Mouse (Mus musculus) liver, embryonic 16.5 days (tissue): Measurements from ENCODE around the gene Rundc3b. TPM values are rescaled to one million over a fixed set of nuclear protein-coding genes. Genes with fewer than 3 reads are reported as not detected.
A peak's percentile ranks its signal among the peaks of the same experiment; 100 is the strongest.

Experiments
- ATAC-seq: fragments of 200-750 bp; cut with Nextera tagmentation; 2 replicates; pipeline ENCODE4 v1.8.0; 2017; ENCODE audit warnings: low read depth, mild to moderate bottlenecking, moderate number of reproducible peaks, moderate library complexity
- H3K27ac ChIP-seq: fragments of 300-500 bp; sonication (generic); 2 replicates; pipeline ENCODE4 v1.5.1; 2014; ENCODE audit warnings: mild to moderate bottlenecking, low read length
- H3K27me3 ChIP-seq: fragments of 300-500 bp; sonication (generic); 2 replicates; pipeline ENCODE4 v1.6.1; 2014; ENCODE audit warnings: low read depth, low read length, mixed read lengths; ENCODE audit not compliant: control insufficient read depth, insufficient read depth
- H3K36me3 ChIP-seq: fragments of 300-500 bp; sonication (generic); 2 replicates; pipeline ENCODE4 v1.6.1; 2014; ENCODE audit warnings: mild to moderate bottlenecking; ENCODE audit not compliant: control insufficient read depth, insufficient read depth
- H3K4me1 ChIP-seq: fragments of 300-500 bp; sonication (generic); 2 replicates; pipeline ENCODE4 v1.6.1; 2014; ENCODE audit warnings: low read depth, low read length, mixed read lengths; ENCODE audit not compliant: control insufficient read depth
- H3K4me2 ChIP-seq: fragments of 300-500 bp; sonication (generic); 2 replicates; pipeline ENCODE4 v1.6.1; 2014; ENCODE audit warnings: low read depth, low read length, mixed read lengths
- H3K4me3 ChIP-seq: fragments of 300-500 bp; sonication (generic); 2 replicates; pipeline ENCODE4 v1.5.1; 2014; ENCODE audit warnings: low read depth, mild to moderate bottlenecking, low read length
- H3K9ac ChIP-seq: fragments of 300-500 bp; sonication (generic); 2 replicates; pipeline ENCODE4 v1.6.1; 2014; ENCODE audit warnings: low read depth, low read length
- H3K9me3 ChIP-seq: fragments of 300-500 bp; sonication (generic); replicated peaks from 2 replicates; pipeline ENCODE4 v1.6.1; 2016; ENCODE audit warnings: low read length; ENCODE audit not compliant: control insufficient read depth
- WGBS: fragments of 180-500 bp; shearing (Covaris S2); extraction: QIAGEN DNeasy Blood & Tissue Kit; methylation state at CpG from one replicate; pipeline ENCODE4 v1.1.7; 2014; ENCODE audit not compliant: insufficient replicate concordance; 5-methylcytosine and 5-hydroxymethylcytosine counted together
- polyA plus RNA-seq: library from polyadenylated mRNA; unstranded; fragments of >200 nt; fragmentation: Nextera tagmentation; extraction: Ambion mirVana; gene quantifications from 2 replicates; pipeline ENCODE4 v1.2.1, GENCODE M21; 2015

The Rundc3b gene
- polyA plus RNA-seq, 1 experiment from 2014 or later: 0.12 TPM

- H3K4me1 ChIP-seq: no peaks in the 10 kb centered on the region
- no peak overlapping the region for H3K4me2 ChIP-seq
- no peaks in the 10 kb centered on the region for H3K36me3 ChIP-seq
- H3K4me3 ChIP-seq: no peak overlapping the region
- no peak overlapping the region for H3K9ac ChIP-seq
- no peaks in the 10 kb centered on the region for H3K9me3 ChIP-seq
- no peak overlapping the region for H3K27ac ChIP-seq
- WGBS: 48% methylated on average over 4 of the region's 4 CpGs
- ATAC-seq: no peak
- H3K27me3 ChIP-seq: no peaks in the 10 kb centered on the region
Observed at GRCm38 (mm10) chr5:8648300-8648699, 25.5 kb upstream of the Rundc3b start.

- Histone ChIP-seq H3K4me3 (no peak overlapping the region), H3K27me3 (no peaks in the 10 kb centered on the region), H3K4me2 (no peak overlapping the region), H3K36me3 (no peaks in the 10 kb centered on the region), H3K9me3 (no peaks in the 10 kb centered on the region), H3K4me1 (no peaks in the 10 kb centered on the region), H3K27ac (no peak overlapping the region), H3K9ac (no peak overlapping the region)
- no peak for ATAC-seq
Observed at GRCm38 (mm10) chr5:8634489-8634975, 11.8 kb upstream of the Rundc3b start.

GRCm38 (mm10) chr5:8632901-8633300, 10.1 kb upstream of the Rundc3b start:
- Histone ChIP-seq H3K4me1 (no peaks in the 10 kb centered on the region), H3K9ac (no peak overlapping the region), H3K27ac (no peak overlapping the region), H3K4me3 (no peak overlapping the region), H3K36me3 (no peaks in the 10 kb centered on the region), H3K27me3 (no peaks in the 10 kb centered on the region), H3K9me3 (no peaks in the 10 kb centered on the region), H3K4me2 (no peak overlapping the region)
- ATAC-seq: no peak
- 59% methylated on average over 3 of the region's 3 CpGs for WGBS

- no peaks in the 10 kb centered on the region for H3K36me3 ChIP-seq
- no peaks in the 10 kb centered on the region; the same call in 1 of the 2 replicates for H3K4me1 ChIP-seq
- no peak overlapping the region for H3K27ac ChIP-seq
- H3K27me3 ChIP-seq: peaks cover 17% of the 10 kb centered on the region
- H3K4me3 ChIP-seq: peak overlapping the region; percentile 65
- no peaks in the 10 kb centered on the region for H3K9me3 ChIP-seq
- ATAC-seq: peak; percentile 31; the same call in 1 of the 2 replicates
- under 1% methylated on average over 35 of the region's 49 CpGs for WGBS
- peak overlapping the region; percentile 90 for H3K4me2 ChIP-seq
- peak overlapping the region; percentile 50; the same call in 1 of the 2 replicates for H3K9ac ChIP-seq
Observed at GRCm38 (mm10) chr5:8622071-8622595, 619 bp downstream of the Rundc3b start.

- Histone ChIP-seq H3K9me3 (no peaks in the 10 kb centered on the region), H3K4me1 (no peaks in the 10 kb centered on the region), H3K4me2 (no peak overlapping the region), H3K4me3 (no peak overlapping the region), H3K36me3 (no peaks in the 10 kb centered on the region), H3K9ac (no peak overlapping the region), H3K27me3 (no peaks in the 10 kb centered on the region), H3K27ac (no peak overlapping the region)
- 48% methylated on average over 3 of the region's 3 CpGs for WGBS
- ATAC-seq: no peak
Observed at GRCm38 (mm10) chr5:8571118-8571517, 51.6 kb downstream of the Rundc3b start.

GRCm38 (mm10) chr5:8566867-8567266, 55.9 kb downstream of the Rundc3b start:
- WGBS: 55% methylated on average over 3 of the region's 3 CpGs
- Histone ChIP-seq H3K4me3 (no peak overlapping the region), H3K4me2 (no peak overlapping the region), H3K27ac (no peak overlapping the region), H3K9me3 (no peaks in the 10 kb centered on the region), H3K4me1 (no peaks in the 10 kb centered on the region), H3K9ac (no peak overlapping the region), H3K27me3 (no peaks in the 10 kb centered on the region), H3K36me3 (no peaks in the 10 kb centered on the region)
- ATAC-seq: no peak

- Histone ChIP-seq H3K9ac (no peak overlapping the region), H3K36me3 (no peaks in the 10 kb centered on the region), H3K4me3 (no peak overlapping the region), H3K4me2 (no peak overlapping the region), H3K9me3 (no peaks in the 10 kb centered on the region), H3K27me3 (no peaks in the 10 kb centered on the region), H3K4me1 (no peaks in the 10 kb centered on the region), H3K27ac (no peak overlapping the region)
- no peak for ATAC-seq
- WGBS: 60% methylated on average over 2 of the region's 5 CpGs
Observed at GRCm38 (mm10) chr5:8544512-8544911, 78.2 kb downstream of the Rundc3b start.

GRCm38 (mm10) chr5:8542631-8543207, 80.0 kb downstream of the Rundc3b start:
- Histone ChIP-seq H3K36me3 (no peaks in the 10 kb centered on the region), H3K4me3 (no peak overlapping the region), H3K4me1 (no peaks in the 10 kb centered on the region), H3K4me2 (no peak overlapping the region), H3K27ac (no peak overlapping the region), H3K27me3 (no peaks in the 10 kb centered on the region), H3K9me3 (no peaks in the 10 kb centered on the region), H3K9ac (no peak overlapping the region)
- no peak for ATAC-seq
- WGBS: 61% methylated on average over 3 of the region's 3 CpGs

GRCm38 (mm10) chr5:8541120-8542117, 81.3 kb downstream of the Rundc3b start:
- no peak overlapping the region for H3K27ac ChIP-seq
- no peaks in the 10 kb centered on the region for H3K9me3 ChIP-seq
- no peak overlapping the region for H3K9ac ChIP-seq
- no peaks in the 10 kb centered on the region for H3K4me1 ChIP-seq
- WGBS: 65% methylated on average over 7 of the region's 7 CpGs
- ATAC-seq: no peak
- H3K4me2 ChIP-seq: no peak overlapping the region
- no peak overlapping the region for H3K4me3 ChIP-seq
- H3K36me3 ChIP-seq: no peaks in the 10 kb centered on the region
- H3K27me3 ChIP-seq: no peaks in the 10 kb centered on the region
